Mouse (Mus musculus) hindbrain, postnatal 0 days (tissue): ENCODE data around the gene Ankrd22. TPM values are rescaled to one million over a fixed set of nuclear protein-coding genes. Genes with fewer than 3 reads are reported as not detected.

Experiments
- ATAC-seq: fragments of 200-750 bp; cut with Nextera tagmentation; 2 replicates; pipeline ENCODE4 v1.8.0; 2017; ENCODE audit warnings: mild to moderate bottlenecking, moderate TSS enrichment, moderate library complexity
- DNase-seq: peaks from one replicate; pipeline ENCODE4 v3.0.0-alpha.2; 2015; ENCODE audit warnings: low spot score
- H3K27ac ChIP-seq: fragments of 300-500 bp; sonication (generic); 2 replicates; pipeline ENCODE4 v1.5.1; 2014; ENCODE audit warnings: mild to moderate bottlenecking
- H3K27me3 ChIP-seq: fragments of 300-500 bp; sonication (generic); 2 replicates; pipeline ENCODE4 v1.6.1; 2014; ENCODE audit warnings: low read length, mixed read lengths; ENCODE audit not compliant: insufficient read depth
- H3K36me3 ChIP-seq: fragments of 300-500 bp; sonication (generic); 2 replicates; pipeline ENCODE4 v1.6.1; 2014; ENCODE audit warnings: low read length, mixed read lengths; ENCODE audit not compliant: insufficient read depth
- H3K4me1 ChIP-seq: fragments of 300-500 bp; sonication (generic); 2 replicates; pipeline ENCODE4 v1.6.1; 2014; ENCODE audit warnings: antibody characterized with exemption, low read length, mixed read lengths; ENCODE audit not compliant: insufficient read depth
- H3K4me2 ChIP-seq: fragments of 300-500 bp; sonication (generic); 2 replicates; pipeline ENCODE4 v1.6.1; 2014; ENCODE audit warnings: low read depth, mild to moderate bottlenecking, low read length, moderate library complexity, mixed read lengths
- H3K4me3 ChIP-seq: fragments of 300-500 bp; sonication (generic); 2 replicates; pipeline ENCODE4 v1.5.1; 2014; ENCODE audit warnings: low read length
- H3K9ac ChIP-seq: fragments of 300-500 bp; sonication (generic); replicated peaks from 2 replicates; pipeline ENCODE4 v1.6.1; 2014; ENCODE audit warnings: mild to moderate bottlenecking, low read length, moderate library complexity, mixed read lengths
- H3K9me3 ChIP-seq: fragments of 300-500 bp; sonication (generic); 2 replicates; pipeline ENCODE4 v1.6.1; 2016; ENCODE audit warnings: low read length, mixed read lengths
- CTCF ChIP-seq: IDR thresholded peaks from 2 replicates; pipeline ENCODE4 v1.5.1; 2016; ENCODE audit warnings: antibody characterized with exemption, control low read depth, low read depth
- WGBS: fragments of 180-500 bp; shearing (Covaris S2); extraction: QIAGEN DNeasy Blood & Tissue Kit; methylation state at CpG from one replicate; pipeline ENCODE4 v1.1.7; 2014; 5-methylcytosine and 5-hydroxymethylcytosine counted together
- polyA plus RNA-seq: library from polyadenylated mRNA; unstranded; fragments of >200 nt; fragmentation: Nextera tagmentation; extraction: Ambion mirVana; gene quantifications from 2 replicates; pipeline ENCODE4 v1.2.1, GENCODE M21; 2015
- total RNA-seq: library from RNA; depleted of rRNA; stranded (reverse); fragments of >200 nt; gene quantifications from 2 replicates; pipeline ENCODE4 v1.2.3, GENCODE M21; 2014

Gene Ankrd22
- total and polyA plus RNA-seq, 2 experiments from 2014 or later, result not detected

GRCm38 (mm10) chr19:34182490-34182889, 16.6 kb upstream of the Ankrd22 start:
- Histone ChIP-seq H3K9me3 (no peaks in the 10 kb centered on the region), H3K4me3 (no peak overlapping the region), H3K27me3 (no peaks in the 10 kb centered on the region), H3K9ac (no peak overlapping the region), H3K4me1 (no peaks in the 10 kb centered on the region), H3K4me2 (no peak overlapping the region), H3K27ac (no peak overlapping the region), H3K36me3 (no peaks in the 10 kb centered on the region)
- no peak for TF ChIP-seq CTCF
- WGBS, result 71% methylated on average over 5 of the region's 5 CpGs
- DNase-seq (no peak), ATAC-seq (no peak)

DNA sequence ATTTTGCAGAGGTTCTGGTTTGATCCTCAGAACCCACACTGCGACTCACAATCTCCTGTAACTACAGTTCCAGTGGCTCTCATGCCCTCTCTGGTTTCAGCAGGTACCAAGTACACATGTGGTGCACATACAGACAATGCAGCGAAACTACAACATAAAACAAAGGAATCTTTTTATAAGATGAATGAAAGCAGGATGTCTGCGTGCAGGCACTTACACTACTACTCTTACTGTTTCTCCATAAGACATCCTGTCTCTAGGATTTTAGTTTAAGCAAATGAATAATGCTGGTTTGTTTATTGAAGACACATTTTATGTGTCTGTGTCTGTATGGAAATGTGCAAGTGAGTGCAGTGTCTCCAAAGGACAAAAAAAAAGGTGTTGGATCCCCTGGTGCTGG, 15.4 kb upstream of the Ankrd22 start:
- no peak for DNase-seq
- TF ChIP-seq CTCF, result no peak
- no peak for ATAC-seq
- Histone ChIP-seq H3K9ac (no peak overlapping the region), H3K4me3 (no peak overlapping the region), H3K27ac (no peak overlapping the region), H3K4me1 (no peaks in the 10 kb centered on the region), H3K9me3 (no peaks in the 10 kb centered on the region), H3K36me3 (no peaks in the 10 kb centered on the region), H3K27me3 (no peaks in the 10 kb centered on the region), H3K4me2 (no peak overlapping the region)
- 80% methylated on average over 3 of the region's 3 CpGs for WGBS

GRCm38 (mm10) chr19:34180316-34180715, 14.5 kb upstream of the Ankrd22 start:
- Histone ChIP-seq H3K36me3 (no peaks in the 10 kb centered on the region), H3K4me2 (no peak overlapping the region), H3K27me3 (no peaks in the 10 kb centered on the region), H3K27ac (no peak overlapping the region), H3K4me3 (no peak overlapping the region), H3K9me3 (no peaks in the 10 kb centered on the region), H3K4me1 (no peaks in the 10 kb centered on the region), H3K9ac (no peak overlapping the region)
- DNase-seq (no peak), ATAC-seq (no peak)
- no peak for TF ChIP-seq CTCF
- 85% methylated on average over 2 of the region's 2 CpGs for WGBS

GRCm38 (mm10) chr19:34179136-34179535, 13.3 kb upstream of the Ankrd22 start:
- no peak for TF ChIP-seq CTCF
- WGBS, result 90% methylated on average over 4 of the region's 4 CpGs
- DNase-seq (no peak), ATAC-seq (no peak)
- Histone ChIP-seq H3K4me2 (no peak overlapping the region), H3K36me3 (no peaks in the 10 kb centered on the region), H3K27ac (no peak overlapping the region), H3K4me1 (no peaks in the 10 kb centered on the region), H3K9me3 (no peaks in the 10 kb centered on the region), H3K9ac (no peak overlapping the region), H3K4me3 (no peak overlapping the region), H3K27me3 (no peaks in the 10 kb centered on the region)

DNA sequence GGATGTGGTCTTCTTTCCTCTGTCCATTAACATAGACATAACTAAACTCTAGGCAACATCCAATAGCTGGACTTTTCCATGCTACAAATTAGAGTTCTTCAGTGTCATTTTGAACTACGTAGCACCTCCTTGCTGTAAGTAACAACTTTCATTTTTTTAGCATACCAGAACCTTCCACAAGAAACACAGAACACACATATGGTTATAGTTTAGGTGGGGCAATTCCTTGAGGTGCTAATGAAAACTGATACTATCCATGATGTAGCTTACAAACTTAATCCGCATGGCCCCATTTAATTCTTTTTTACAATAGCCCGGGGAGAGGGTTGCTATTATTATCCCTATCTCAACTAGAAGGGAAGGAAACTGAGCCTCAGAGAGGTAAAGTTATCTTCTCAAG, 8.2 kb upstream of the Ankrd22 start:
- Histone ChIP-seq H3K27ac (no peak overlapping the region), H3K36me3 (no peaks in the 10 kb centered on the region), H3K9ac (no peak overlapping the region), H3K4me3 (no peak overlapping the region), H3K4me2 (no peak overlapping the region), H3K27me3 (no peaks in the 10 kb centered on the region), H3K9me3 (no peaks in the 10 kb centered on the region), H3K4me1 (no peaks in the 10 kb centered on the region)
- ATAC-seq (no peak), DNase-seq (no peak)
- no peak for TF ChIP-seq CTCF
- WGBS, result 84% methylated on average over 3 of the region's 3 CpGs

DNA sequence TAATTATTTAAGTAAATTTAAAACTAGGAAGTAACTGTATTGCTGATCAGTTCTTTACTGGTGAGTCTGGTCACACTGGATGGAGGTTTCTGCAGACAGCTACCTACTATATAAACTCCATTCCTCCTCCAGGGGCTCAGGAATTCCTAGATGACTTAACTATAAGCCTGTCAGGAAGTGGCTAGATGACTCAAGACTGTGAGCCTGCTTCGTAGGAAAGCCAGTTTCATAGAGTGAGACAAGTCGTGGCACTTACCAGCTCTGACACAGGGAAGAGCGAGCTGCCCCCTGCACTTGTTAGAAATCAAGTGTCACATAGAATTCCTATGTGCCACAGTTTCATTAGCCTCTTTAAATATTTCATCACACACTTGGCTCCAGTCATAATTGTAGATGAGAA, 5.3 kb upstream of the Ankrd22 start:
- no peaks in the 10 kb centered on the region for H3K9me3 ChIP-seq
- H3K4me1 ChIP-seq, result no peaks in the 10 kb centered on the region
- no peak overlapping the region for H3K4me3 ChIP-seq
- H3K27me3 ChIP-seq, result no peaks in the 10 kb centered on the region
- no peaks in the 10 kb centered on the region for H3K36me3 ChIP-seq
- no peak overlapping the region for H3K9ac ChIP-seq
- ATAC-seq (no peak), DNase-seq (no peak)
- no peak for TF ChIP-seq CTCF
- no peak overlapping the region for H3K4me2 ChIP-seq
- H3K27ac ChIP-seq, result no peak overlapping the region
- WGBS, result 75% methylated on average over 3 of the region's 3 CpGs

GRCm38 (mm10) chr19:34169121-34169520, 3.3 kb upstream of the Ankrd22 start:
- H3K4me1 ChIP-seq, result no peaks in the 10 kb centered on the region
- no peak overlapping the region for H3K4me2 ChIP-seq
- no peak for TF ChIP-seq CTCF
- no peaks in the 10 kb centered on the region for H3K36me3 ChIP-seq
- H3K4me3 ChIP-seq, result no peak overlapping the region
- ATAC-seq, result no peak
- H3K9ac ChIP-seq, result no peak overlapping the region
- H3K27me3 ChIP-seq, result no peaks in the 10 kb centered on the region
- no peak overlapping the region for H3K27ac ChIP-seq
- no peaks in the 10 kb centered on the region for H3K9me3 ChIP-seq
- DNase-seq, result no peak
